Mouse (Mus musculus) WW6 (cell line): Measurements from ENCODE around the gene Rpl36a.
"Not testable (repeated sequence)": the region's sequence is repeated elsewhere in the genome, so short reads cannot be mapped to it uniquely, and the experiment has no call there.

Source experiments
- DNase-seq: peaks from one replicate; pipeline ENCODE4 v3.0.0-alpha.2; 2013; ENCODE audit warnings: low read depth, low spot score

Gene Rpl36a

GRCm38 (mm10) chrX:134585103-134586002, at the start of gene Rpl36a:
Rpl36a (plus strand) TSS chrX:134585654.
- peak; percentile 71 for DNase-seq

DNA sequence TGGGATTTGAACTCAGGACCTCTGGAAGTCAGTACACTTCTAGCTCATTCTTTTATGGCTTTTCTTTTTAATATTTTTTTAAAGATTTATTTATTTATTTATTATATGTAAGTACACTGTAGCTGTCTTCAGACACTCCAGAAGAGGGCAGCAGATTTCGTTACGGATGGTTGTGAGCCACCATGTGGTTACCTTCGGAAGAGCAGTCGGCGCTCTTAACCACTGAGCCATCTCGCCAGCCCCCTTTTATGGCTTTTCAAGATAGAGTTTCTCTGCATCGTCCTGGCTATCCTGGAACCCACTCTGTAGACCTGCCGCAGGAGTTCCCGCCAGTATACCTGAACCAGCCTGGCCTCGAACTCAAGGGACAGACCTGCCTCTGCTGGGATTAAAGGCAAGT, 45.7 kb upstream of the Rpl36a start:
- not testable (repeated sequence) for DNase-seq

GRCm38 (mm10) chrX:134540414-134541135, 44.9 kb upstream of the Rpl36a start:
- DNase-seq, result no peak

- no peak for DNase-seq
Measured at GRCm38 (mm10) chrX:134541145-134541954, 44.1 kb upstream of the Rpl36a start, which contains the start of gene Timm8a1. Timm8a1 (minus strand) TSS chrX:134541865.

DNA sequence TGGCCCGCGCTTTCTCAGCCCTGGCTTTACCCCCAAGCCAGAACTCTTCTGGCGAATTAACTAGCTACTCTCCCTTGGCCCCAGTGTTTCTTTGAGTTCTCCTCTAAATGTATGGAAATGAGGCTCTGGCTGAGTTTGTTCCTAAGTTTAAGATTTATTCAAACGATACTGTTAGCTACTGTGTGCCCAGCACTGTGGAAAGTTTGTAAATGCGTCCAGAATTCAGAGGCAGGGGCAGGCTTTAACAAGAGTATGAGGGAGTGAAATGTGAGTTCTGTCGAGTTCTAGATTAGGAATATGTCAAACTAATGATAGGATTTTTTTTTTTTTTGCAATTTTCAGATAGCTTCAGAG, 43.5 kb upstream of the Rpl36a start:
- DNase-seq, result no peak

DNA sequence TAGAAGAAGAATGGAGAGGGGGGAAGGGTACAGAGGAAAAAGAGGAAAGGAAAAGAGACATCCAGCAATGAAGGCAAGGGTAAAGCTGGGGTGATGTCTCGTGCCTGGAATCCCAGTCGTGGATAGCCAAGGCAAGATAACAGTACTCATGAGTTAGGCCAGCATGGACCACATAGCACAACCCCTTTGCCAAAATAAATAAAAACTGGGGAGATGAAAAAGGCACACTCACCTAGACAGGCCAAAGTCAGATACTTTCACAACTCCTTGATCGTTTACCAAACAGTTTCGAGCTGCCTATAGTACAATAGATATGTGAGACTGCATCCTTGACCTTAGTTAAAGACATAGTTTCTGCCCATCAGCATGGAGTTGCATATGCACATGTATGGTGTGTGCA, 38.1 kb upstream of the Rpl36a start:
- no peak for DNase-seq

- no peak for DNase-seq
Measured at GRCm38 (mm10) chrX:134550903-134551302, 34.6 kb upstream of the Rpl36a start.

GRCm38 (mm10) chrX:134553326-134553725, 32.1 kb upstream of the Rpl36a start:
- DNase-seq, result no peak

- no peak for DNase-seq
Measured at GRCm38 (mm10) chrX:134554425-134554824, 31.0 kb upstream of the Rpl36a start.

- DNase-seq, result no peak
Measured at GRCm38 (mm10) chrX:134564326-134564725, 21.1 kb upstream of the Rpl36a start.

DNA sequence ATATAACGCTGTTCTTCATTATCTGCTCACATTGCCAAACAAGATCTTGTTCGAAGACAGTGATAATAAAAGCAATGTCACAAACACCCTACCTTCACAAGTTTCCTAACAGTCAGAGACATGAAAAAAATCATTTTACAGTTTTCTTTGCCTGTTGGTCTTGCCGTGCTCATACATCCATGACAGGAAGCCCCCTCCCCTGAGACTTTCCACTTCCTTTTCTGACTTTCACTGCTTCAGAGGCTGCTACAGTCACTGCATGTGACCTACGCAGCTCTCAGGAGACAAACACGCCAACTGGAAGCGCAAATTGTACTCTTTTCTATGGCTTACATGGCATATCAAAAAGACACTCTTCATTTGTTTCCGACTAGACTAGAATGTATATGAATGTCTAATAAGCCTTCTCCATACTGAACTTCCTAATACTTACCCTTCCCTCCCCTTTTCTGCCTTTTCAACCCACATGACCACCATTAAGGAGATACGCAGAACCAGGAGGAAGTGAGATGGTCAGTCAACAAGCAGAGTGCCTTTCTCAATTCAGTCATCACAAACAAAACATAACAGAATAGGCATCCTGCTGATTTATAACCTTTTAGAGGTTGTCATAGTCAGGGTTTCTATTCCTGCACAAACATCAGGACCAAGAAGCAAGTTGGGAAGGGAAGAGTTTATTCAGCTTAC, 18.8 kb upstream of the Rpl36a start:
- DNase-seq, result no peak

DNA sequence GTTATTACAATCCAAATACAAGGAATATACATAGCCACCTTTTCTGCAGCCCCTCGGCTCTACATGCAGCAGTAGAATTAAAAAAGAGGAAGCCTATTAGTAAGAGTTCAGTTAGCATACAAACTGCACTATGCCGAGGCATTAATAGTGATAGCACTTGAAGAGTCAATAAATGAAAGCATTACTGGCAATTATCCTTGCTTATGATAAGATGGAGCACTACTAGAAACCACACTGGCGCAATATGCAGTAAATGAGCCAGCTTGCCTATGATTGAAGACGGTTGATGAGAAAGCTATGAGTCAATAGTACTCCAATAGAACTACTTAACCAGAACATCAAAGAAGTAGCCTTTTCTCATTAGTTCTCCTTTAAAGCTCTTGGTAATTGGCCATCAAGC, 7.6 kb upstream of the Rpl36a start:
- no peak for DNase-seq

- no peak for DNase-seq
Measured at GRCm38 (mm10) chrX:134580528-134581305, 4.7 kb upstream of the Rpl36a start.

DNA sequence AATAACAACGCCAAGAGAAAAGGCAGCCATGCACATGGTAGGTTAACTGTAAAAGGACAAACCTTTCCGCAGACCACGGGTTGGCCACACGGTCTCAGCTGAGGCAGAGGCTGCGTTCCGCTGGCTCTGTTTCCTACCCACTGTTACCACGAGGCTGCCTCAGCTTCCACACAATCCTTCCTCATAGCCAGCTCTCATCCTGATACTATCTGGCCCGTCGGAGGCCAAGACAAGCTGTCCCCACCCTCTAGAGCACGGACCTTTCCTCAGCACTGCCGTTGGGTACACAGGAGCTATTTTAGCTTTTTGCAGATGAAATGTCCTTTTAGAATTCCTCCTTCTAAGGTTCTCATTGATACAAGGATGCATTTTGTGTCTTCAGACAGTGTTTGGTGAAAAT, 3.2 kb upstream of the Rpl36a start:
- no peak for DNase-seq

DNA sequence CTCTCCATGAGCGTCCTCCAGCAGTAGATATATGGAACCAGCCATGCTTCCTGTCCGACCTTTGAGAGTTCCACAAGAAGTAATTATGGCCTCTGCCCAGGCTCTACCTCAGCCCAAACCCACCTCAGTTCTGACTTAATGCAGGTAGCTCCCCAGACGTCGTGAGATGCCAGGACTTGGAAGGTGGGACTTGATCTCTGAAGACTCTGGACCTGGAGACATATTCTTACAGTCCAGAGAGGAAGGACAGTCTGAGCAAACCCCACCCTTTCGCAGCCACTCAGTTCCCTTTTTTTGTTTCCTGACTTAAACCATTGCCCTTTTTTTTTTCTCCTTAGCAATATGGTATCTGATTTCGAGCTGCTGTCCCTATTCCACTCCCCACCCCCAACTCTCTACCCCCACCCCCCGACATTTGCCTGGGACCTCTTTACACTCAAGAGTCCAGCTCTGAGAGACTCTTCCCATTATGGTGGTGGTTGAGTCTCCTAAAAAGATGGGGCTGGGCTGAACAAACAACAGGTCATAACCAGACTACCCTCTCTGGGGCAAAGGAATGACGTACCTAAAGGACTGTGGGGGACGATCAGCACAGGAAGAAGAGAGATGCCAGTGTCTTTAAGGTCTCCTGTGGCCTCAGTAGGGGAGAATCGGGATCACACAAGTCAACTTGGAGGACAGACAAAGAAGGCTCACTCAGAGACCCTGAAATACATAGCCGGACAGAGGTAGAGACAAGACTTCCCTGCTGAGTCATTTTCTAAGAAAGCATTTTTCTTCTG, 2.4 kb upstream of the Rpl36a start, which contains the start of gene Btk:
TSS of gene Btk (minus strand) at position 683 of the 782 bp plus-strand sequence.
- DNase-seq, result no peak

GRCm38 (mm10) chrX:134586447-134586846, 993 bp downstream of the Rpl36a start:
- DNase-seq, result no peak

DNA sequence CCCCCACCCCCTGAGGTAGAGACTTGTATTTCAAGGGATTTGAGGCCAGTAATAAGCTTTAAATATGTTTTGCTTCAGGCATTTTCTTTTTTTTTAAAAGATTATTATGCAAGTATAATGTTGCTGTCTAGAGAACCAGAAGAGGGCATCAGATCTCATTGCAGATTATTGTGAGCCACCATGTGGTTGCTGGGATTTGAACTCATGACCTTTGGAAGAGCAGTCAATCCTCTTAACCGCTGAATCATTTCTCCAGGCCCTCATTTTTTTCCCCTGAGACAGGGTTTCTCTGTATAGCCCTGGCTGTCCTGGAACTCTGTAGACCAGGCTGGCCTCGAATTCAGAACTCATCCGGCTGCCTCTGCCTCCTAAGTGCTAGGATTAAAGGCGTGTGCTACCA, 2.8 kb downstream of the Rpl36a start:
- no peak for DNase-seq

GRCm38 (mm10) chrX:134588997-134589396, 3.5 kb downstream of the Rpl36a start:
- DNase-seq, result no peak

DNA sequence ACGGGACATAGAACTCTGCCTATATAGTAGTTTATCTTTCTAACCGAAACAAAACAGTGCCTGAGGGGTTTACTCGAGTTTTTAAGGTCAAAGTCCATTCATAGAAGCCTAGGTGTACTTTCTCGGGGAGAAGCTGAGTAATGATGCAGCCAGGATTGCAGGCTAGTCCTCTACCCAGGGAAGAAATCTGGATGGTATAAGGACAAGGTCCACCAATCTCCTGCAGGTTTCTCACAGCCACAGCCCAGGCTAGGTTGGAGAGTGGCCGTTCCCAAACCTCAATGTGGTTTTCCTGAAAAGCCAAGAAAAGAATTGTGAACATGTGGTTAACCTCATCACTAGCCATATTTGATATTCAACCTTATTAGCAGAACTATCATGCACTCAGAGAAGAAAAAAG, 4.4 kb downstream of the Rpl36a start:
- no peak for DNase-seq
